Mouse (Mus musculus) hindbrain, embryonic 10.5 days (tissue): ENCODE data around the gene Cdca7. TPM values are rescaled to one million over a fixed set of nuclear protein-coding genes. Genes with fewer than 3 reads are reported as not detected.

Experiments
- DNase-seq: peaks from one replicate; pipeline ENCODE4 v3.0.0-alpha.2; 2017; ENCODE audit warnings: low spot score
- H3K27ac ChIP-seq: fragments of 300-500 bp; sonication (generic); 2 replicates; pipeline ENCODE4 v1.5.1; 2016; ENCODE audit warnings: mild to moderate bottlenecking, moderate library complexity
- H3K27me3 ChIP-seq: fragments of 300-500 bp; sonication (generic); 2 replicates; pipeline ENCODE4 v1.6.1; 2016; ENCODE audit warnings: mild to moderate bottlenecking; ENCODE audit not compliant: poor library complexity, insufficient read depth, severe bottlenecking
- H3K36me3 ChIP-seq: fragments of 300-500 bp; sonication (generic); 2 replicates; pipeline ENCODE4 v1.6.1; 2016; ENCODE audit warnings: mild to moderate bottlenecking, moderate library complexity
- H3K4me1 ChIP-seq: fragments of 300-500 bp; sonication (generic); replicated peaks from 2 replicates; pipeline ENCODE4 v1.6.1; 2016; ENCODE audit warnings: mild to moderate bottlenecking
- H3K4me3 ChIP-seq: fragments of 300-500 bp; sonication (generic); 2 replicates; pipeline ENCODE4 v1.5.1; 2016; ENCODE audit warnings: mild to moderate bottlenecking, moderate library complexity
- H3K9me3 ChIP-seq: fragments of 300-500 bp; sonication (generic); 2 replicates; pipeline ENCODE4 v1.6.1; 2016; ENCODE audit warnings: mild to moderate bottlenecking, moderate library complexity
- WGBS: fragments of 180-500 bp; shearing (Covaris S2); methylation state at CpG from one replicate; pipeline ENCODE4 v1.1.7; 2016; 5-methylcytosine and 5-hydroxymethylcytosine counted together
- polyA plus RNA-seq: library from polyadenylated mRNA; unstranded; fragments of >200 nt; fragmentation: Nextera tagmentation; extraction: Ambion mirVana; gene quantifications from 2 replicates; pipeline ENCODE4 v1.2.1, GENCODE M21; 2016

The Cdca7 gene
- polyA plus RNA-seq, 1 experiment from 2014 or later, result 163 TPM

GRCm38 (mm10) chr2:72502041-72502813 is 26.3 kb downstream of the Cdca7 start:
- Histone ChIP-seq H3K4me3 (no peak overlapping the region), H3K4me1 (peaks cover 30% of the 10 kb centered on the region), H3K9me3 (no peaks in the 10 kb centered on the region), H3K36me3 (no peaks in the 10 kb centered on the region), H3K27me3 (peaks cover 77% of the 10 kb centered on the region), H3K27ac (no peak overlapping the region)
- no peak for DNase-seq
- 93% methylated on average over 16 of the region's 16 CpGs for WGBS

- Histone ChIP-seq H3K36me3 (no peaks in the 10 kb centered on the region), H3K9me3 (no peaks in the 10 kb centered on the region), H3K27ac (no peak overlapping the region; the same call in 1 of the 2 replicates), H3K4me1 (peaks cover 43% of the 10 kb centered on the region), H3K27me3 (peaks cover 65% of the 10 kb centered on the region), H3K4me3 (no peak overlapping the region)
- DNase-seq, result no peak
- 30% methylated on average over 9 of the region's 9 CpGs for WGBS
Observed at GRCm38 (mm10) chr2:72503646-72504045, 27.7 kb downstream of the Cdca7 start.

- Histone ChIP-seq H3K4me3 (0 out of 2 replicates have a peak overlapping the region, but pooled peaks have one; percentile 5), H3K27ac (no peak overlapping the region), H3K9me3 (no peaks in the 10 kb centered on the region), H3K4me1 (peaks cover 26% of the 10 kb centered on the region), H3K27me3 (peaks cover 37% of the 10 kb centered on the region), H3K36me3 (no peaks in the 10 kb centered on the region)
- WGBS, result 42% methylated on average over 18 of the region's 18 CpGs
- DNase-seq, result no peak
Observed at GRCm38 (mm10) chr2:72507855-72508635, 32.1 kb downstream of the Cdca7 start.

- H3K9me3 ChIP-seq, result no peaks in the 10 kb centered on the region
- no peak for DNase-seq
- peaks cover 19% of the 10 kb centered on the region for H3K4me1 ChIP-seq
- no peak overlapping the region for H3K27ac ChIP-seq
- no peaks in the 10 kb centered on the region for H3K36me3 ChIP-seq
- H3K4me3 ChIP-seq, result no peak overlapping the region
- 87% methylated on average over 8 of the region's 8 CpGs for WGBS
- peaks cover 30% of the 10 kb centered on the region for H3K27me3 ChIP-seq
Observed at GRCm38 (mm10) chr2:72508891-72509290, 32.9 kb downstream of the Cdca7 start.

- Histone ChIP-seq H3K9me3 (no peaks in the 10 kb centered on the region), H3K27ac (no peak overlapping the region), H3K4me3 (no peak overlapping the region), H3K36me3 (no peaks in the 10 kb centered on the region), H3K27me3 (peaks cover 61% of the 10 kb centered on the region), H3K4me1 (peaks cover 15% of the 10 kb centered on the region)
- 23% methylated on average over 7 of the region's 7 CpGs for WGBS
- no peak for DNase-seq
Observed at GRCm38 (mm10) chr2:72515526-72515925, 39.6 kb downstream of the Cdca7 start.

- Histone ChIP-seq H3K4me3 (0 out of 2 replicates have a peak overlapping the region, but pooled peaks have one; percentile 6), H3K27me3 (peaks cover 67% of the 10 kb centered on the region), H3K4me1 (peaks cover 15% of the 10 kb centered on the region), H3K27ac (no peak overlapping the region), H3K9me3 (no peaks in the 10 kb centered on the region), H3K36me3 (no peaks in the 10 kb centered on the region)
- WGBS, result 17% methylated on average over 17 of the region's 17 CpGs
- peak; percentile 88 for DNase-seq
Observed at GRCm38 (mm10) chr2:72515971-72516719, 40.2 kb downstream of the Cdca7 start.

- H3K4me1 ChIP-seq, result peaks cover 15% of the 10 kb centered on the region
- H3K27me3 ChIP-seq, result peaks cover 71% of the 10 kb centered on the region
- 28% methylated on average over 8 of the region's 8 CpGs for WGBS
- no peaks in the 10 kb centered on the region for H3K9me3 ChIP-seq
- H3K27ac ChIP-seq, result no peak overlapping the region
- 0 out of 2 replicates have a peak overlapping the region, but pooled peaks have one; percentile 6 for H3K4me3 ChIP-seq
- no peaks in the 10 kb centered on the region for H3K36me3 ChIP-seq
- DNase-seq, result no peak
Observed at GRCm38 (mm10) chr2:72516720-72517089, 40.7 kb downstream of the Cdca7 start.

GRCm38 (mm10) chr2:72524022-72524421 is 48.1 kb downstream of the Cdca7 start:
- no peak for DNase-seq
- 75% methylated on average over 12 of the region's 12 CpGs for WGBS
- Histone ChIP-seq H3K27me3 (peaks cover 87% of the 10 kb centered on the region), H3K36me3 (no peaks in the 10 kb centered on the region), H3K27ac (no peak overlapping the region), H3K4me1 (peaks cover 7% of the 10 kb centered on the region; the same call in 1 of the 2 replicates), H3K4me3 (no peak overlapping the region), H3K9me3 (0 out of 2 replicates have a peak, but pooled peaks cover 3% of the 10 kb centered on the region)

- DNase-seq, result no peak
- Histone ChIP-seq H3K27ac (no peak overlapping the region), H3K4me3 (no peak overlapping the region), H3K36me3 (no peaks in the 10 kb centered on the region), H3K4me1 (peaks cover 21% of the 10 kb centered on the region), H3K27me3 (peaks cover 79% of the 10 kb centered on the region), H3K9me3 (0 out of 2 replicates have a peak, but pooled peaks cover 3% of the 10 kb centered on the region)
- WGBS, result 88% methylated on average over 3 of the region's 3 CpGs
Observed at GRCm38 (mm10) chr2:72525556-72525955, 49.6 kb downstream of the Cdca7 start.

- Histone ChIP-seq H3K4me3 (peak overlapping the region; percentile 42), H3K27ac (peak overlapping the region; percentile 88), H3K27me3 (peaks cover 88% of the 10 kb centered on the region), H3K9me3 (0 out of 2 replicates have a peak, but pooled peaks cover 3% of the 10 kb centered on the region), H3K4me1 (peaks cover 21% of the 10 kb centered on the region), H3K36me3 (no peaks in the 10 kb centered on the region)
- WGBS, result 45% methylated on average over 10 of the region's 10 CpGs
- no peak for DNase-seq
Observed at GRCm38 (mm10) chr2:72529026-72529357, 53.0 kb downstream of the Cdca7 start.

- peak overlapping the region; percentile 88 for H3K27ac ChIP-seq
- peak overlapping the region; percentile 42 for H3K4me3 ChIP-seq
- H3K27me3 ChIP-seq, result peaks cover 88% of the 10 kb centered on the region
- peaks cover 21% of the 10 kb centered on the region for H3K4me1 ChIP-seq
- WGBS, result 22% methylated on average over 25 of the region's 25 CpGs
- H3K36me3 ChIP-seq, result no peaks in the 10 kb centered on the region
- DNase-seq, result peak; percentile 74
- 0 out of 2 replicates have a peak, but pooled peaks cover 3% of the 10 kb centered on the region for H3K9me3 ChIP-seq
Observed at GRCm38 (mm10) chr2:72529358-72530319, 53.7 kb downstream of the Cdca7 start.

- H3K27me3 ChIP-seq, result peaks cover 48% of the 10 kb centered on the region
- H3K36me3 ChIP-seq, result no peaks in the 10 kb centered on the region
- no peaks in the 10 kb centered on the region for H3K9me3 ChIP-seq
- DNase-seq, result no peak
- no peak overlapping the region for H3K27ac ChIP-seq
- WGBS, result 64% methylated on average over 1 of the region's 1 CpGs
- no peaks in the 10 kb centered on the region for H3K4me1 ChIP-seq
- H3K4me3 ChIP-seq, result no peak overlapping the region
Observed at GRCm38 (mm10) chr2:72535889-72536288, 59.9 kb downstream of the Cdca7 start.
